Mouse (Mus musculus) cortical plate, adult 2 months (tissue): ENCODE measurements around the gene E330021D16Rik. TPM values are rescaled to one million over a fixed set of nuclear protein-coding genes. Genes with fewer than 3 reads are reported as not detected.
A peak's percentile ranks its signal among the peaks of the same experiment; 100 is the strongest.

ENCODE experiments used
- H3K27ac ChIP-seq: fragments of 200-500 bp; 2 replicates; pipeline ENCODE4 v1.5.1; 2012; ENCODE audit warnings: low read length, control low read depth, inconsistent platforms; ENCODE audit not compliant: insufficient read depth
- H3K4me1 ChIP-seq: fragments of 200-500 bp; 2 replicates; pipeline ENCODE4 v1.6.1; 2011; ENCODE audit warnings: low read length; ENCODE audit not compliant: control insufficient read depth, insufficient read depth
- H3K4me3 ChIP-seq: fragments of 200-500 bp; 2 replicates; pipeline ENCODE4 v1.5.1; 2011; ENCODE audit warnings: mild to moderate bottlenecking, low read length, control low read depth; ENCODE audit not compliant: insufficient read depth
- CTCF ChIP-seq: fragments of 200-500 bp; IDR thresholded peaks from 2 replicates; pipeline ENCODE4 v1.5.1; 2011; ENCODE audit warnings: mild to moderate bottlenecking, control low read depth, low read length; ENCODE audit not compliant: insufficient read depth; ENCODE audit errors: extremely low read depth
- POLR2A ChIP-seq: fragments of 200-500 bp; IDR thresholded peaks from 2 replicates; pipeline ENCODE4 v1.6.1; 2011; ENCODE audit warnings: mild to moderate bottlenecking, low read length, control low read depth; ENCODE audit not compliant: insufficient read depth; ENCODE audit errors: extremely low read depth
- polyA plus RNA-seq: library from polyadenylated mRNA; depleted of rRNA; stranded (reverse); fragments of >200 nt; gene quantifications from 2 replicates; pipeline ENCODE4 v1.2.3, GENCODE M21; 2012

E330021D16Rik gene
- polyA plus RNA-seq, 1 experiment: not detected

- no peak overlapping the region for H3K27ac ChIP-seq
- H3K4me1 ChIP-seq: no peaks in the 10 kb centered on the region
- no peak overlapping the region for H3K4me3 ChIP-seq
- TF ChIP-seq POLR2A (no peak), CTCF (no peak)
These were observed 18.5 kb downstream of the E330021D16Rik start for GRCm38 (mm10) chr6:136396860-136397259.

- no peak overlapping the region for H3K27ac ChIP-seq
- H3K4me3 ChIP-seq: no peak overlapping the region
- no peaks in the 10 kb centered on the region for H3K4me1 ChIP-seq
- TF ChIP-seq POLR2A: no peak
- no peak for TF ChIP-seq CTCF
These were observed 25.1 kb downstream of the E330021D16Rik start for GRCm38 (mm10) chr6:136390262-136390661.

GRCm38 (mm10) chr6:136385287-136385686 lies 30.1 kb downstream of the E330021D16Rik start:
- H3K4me3 ChIP-seq: no peak overlapping the region
- no peak overlapping the region for H3K27ac ChIP-seq
- TF ChIP-seq POLR2A: no peak
- TF ChIP-seq CTCF: peak; percentile 62
- no peaks in the 10 kb centered on the region for H3K4me1 ChIP-seq

GRCm38 (mm10) chr6:136383218-136383617 lies 32.2 kb downstream of the E330021D16Rik start:
- no peak for TF ChIP-seq POLR2A
- no peak for TF ChIP-seq CTCF
- H3K4me1 ChIP-seq: no peaks in the 10 kb centered on the region
- H3K27ac ChIP-seq: no peak overlapping the region
- H3K4me3 ChIP-seq: no peak overlapping the region

- Histone ChIP-seq H3K27ac (no peak overlapping the region), H3K4me3 (no peak overlapping the region), H3K4me1 (no peaks in the 10 kb centered on the region)
- no peak for TF ChIP-seq POLR2A
- no peak for TF ChIP-seq CTCF
These were observed 39.3 kb downstream of the E330021D16Rik start for GRCm38 (mm10) chr6:136376097-136376496.

- Histone ChIP-seq H3K4me1 (peaks cover 10% of the 10 kb centered on the region), H3K4me3 (no peak overlapping the region), H3K27ac (peak overlapping the region; percentile 96)
- TF ChIP-seq POLR2A (peak; percentile 40; the same call in 1 of the 2 replicates), CTCF (no peak)
These were observed 50.8 kb downstream of the E330021D16Rik start for GRCm38 (mm10) chr6:136364430-136365098.

GRCm38 (mm10) chr6:136364008-136364407 lies 51.4 kb downstream of the E330021D16Rik start:
- Histone ChIP-seq H3K4me1 (peaks cover 10% of the 10 kb centered on the region), H3K27ac (peak overlapping the region; percentile 96), H3K4me3 (no peak overlapping the region)
- TF ChIP-seq POLR2A (no peak), CTCF (no peak)

- Histone ChIP-seq H3K4me3 (no peak overlapping the region), H3K4me1 (peaks cover 11% of the 10 kb centered on the region), H3K27ac (peak overlapping the region; percentile 76; the same call in 1 of the 2 replicates)
- TF ChIP-seq POLR2A (no peak), CTCF (no peak)
These were observed 52.1 kb downstream of the E330021D16Rik start for GRCm38 (mm10) chr6:136363313-136363712.

- H3K27ac ChIP-seq: no peak overlapping the region
- TF ChIP-seq CTCF (no peak), POLR2A (no peak)
- peaks cover 4% of the 10 kb centered on the region; the same call in 1 of the 2 replicates for H3K4me1 ChIP-seq
- no peak overlapping the region for H3K4me3 ChIP-seq
These were observed 56.9 kb downstream of the E330021D16Rik start for GRCm38 (mm10) chr6:136358471-136358870.
